Mouse (Mus musculus) hindbrain, embryonic 15.5 days (tissue): Measurements from ENCODE around the gene Bfsp2. TPM values are rescaled to one million over a fixed set of nuclear protein-coding genes. Genes with fewer than 3 reads are reported as not detected.

Source experiments
- ATAC-seq: fragments of 200-750 bp; cut with Nextera tagmentation; 2 replicates; pipeline ENCODE4 v1.8.0; 2017; ENCODE audit warnings: low read depth, moderate number of reproducible peaks, moderate TSS enrichment; ENCODE audit not compliant: low FRiP score
- H3K27ac ChIP-seq: fragments of 300-500 bp; sonication (generic); replicated peaks from 2 replicates; pipeline ENCODE4 v1.5.1; 2015; ENCODE audit warnings: mild to moderate bottlenecking, inconsistent platforms
- H3K27me3 ChIP-seq: fragments of 300-500 bp; sonication (generic); 2 replicates; pipeline ENCODE4 v1.6.1; 2015; ENCODE audit warnings: control low read depth, inconsistent platforms
- H3K36me3 ChIP-seq: fragments of 300-500 bp; sonication (generic); 2 replicates; pipeline ENCODE4 v1.6.1; 2015; ENCODE audit warnings: control low read depth, inconsistent platforms
- H3K4me1 ChIP-seq: fragments of 300-500 bp; sonication (generic); replicated peaks from 2 replicates; pipeline ENCODE4 v1.6.1; 2015; ENCODE audit warnings: control low read depth, inconsistent platforms
- H3K4me2 ChIP-seq: fragments of 300-500 bp; sonication (generic); 2 replicates; pipeline ENCODE4 v1.6.1; 2015; ENCODE audit warnings: moderate library complexity, mild to moderate bottlenecking, inconsistent platforms
- H3K4me3 ChIP-seq: fragments of 300-500 bp; sonication (generic); 2 replicates; pipeline ENCODE4 v1.5.1; 2015; ENCODE audit warnings: mild to moderate bottlenecking, inconsistent platforms
- H3K9ac ChIP-seq: fragments of 300-500 bp; sonication (generic); 2 replicates; pipeline ENCODE4 v1.6.1; 2015; ENCODE audit warnings: inconsistent platforms
- H3K9me3 ChIP-seq: fragments of 300-500 bp; sonication (generic); 2 replicates; pipeline ENCODE4 v1.6.1; 2016; ENCODE audit warnings: control low read depth, inconsistent platforms
- WGBS: fragments of 180-500 bp; shearing (Covaris S2); methylation state at CpG from one replicate; pipeline ENCODE4 v1.1.7; 2015; 5-methylcytosine and 5-hydroxymethylcytosine counted together
- polyA plus RNA-seq: library from polyadenylated mRNA; unstranded; fragments of >200 nt; fragmentation: Nextera tagmentation; extraction: Ambion mirVana; gene quantifications from 2 replicates; pipeline ENCODE4 v1.2.1, GENCODE M21; 2015

The Bfsp2 gene
- polyA plus RNA-seq, 1 experiment from 2014 or later, result 6.2 TPM

GRCm38 (mm10) chr9:103391796-103392372 lies 88.3 kb downstream of the Bfsp2 start:
- ATAC-seq, result no peak
- Histone ChIP-seq H3K9ac (no peak overlapping the region), H3K36me3 (no peaks in the 10 kb centered on the region), H3K27me3 (no peaks in the 10 kb centered on the region), H3K4me3 (no peak overlapping the region), H3K4me2 (no peak overlapping the region), H3K27ac (no peak overlapping the region), H3K4me1 (no peaks in the 10 kb centered on the region), H3K9me3 (no peaks in the 10 kb centered on the region)
- 81% methylated on average over 6 of the region's 6 CpGs for WGBS

GRCm38 (mm10) chr9:103389261-103389660 lies 91.0 kb downstream of the Bfsp2 start:
- no peak overlapping the region for H3K4me3 ChIP-seq
- ATAC-seq, result no peak
- no peak overlapping the region for H3K27ac ChIP-seq
- no peak overlapping the region for H3K4me2 ChIP-seq
- H3K9me3 ChIP-seq, result no peaks in the 10 kb centered on the region
- no peaks in the 10 kb centered on the region for H3K36me3 ChIP-seq
- WGBS, result 93% methylated on average over 6 of the region's 6 CpGs
- no peaks in the 10 kb centered on the region for H3K4me1 ChIP-seq
- H3K27me3 ChIP-seq, result no peaks in the 10 kb centered on the region
- no peak overlapping the region for H3K9ac ChIP-seq

- ATAC-seq, result no peak
These were observed 93.1 kb downstream of the Bfsp2 start for GRCm38 (mm10) chr9:103387011-103387653.

DNA sequence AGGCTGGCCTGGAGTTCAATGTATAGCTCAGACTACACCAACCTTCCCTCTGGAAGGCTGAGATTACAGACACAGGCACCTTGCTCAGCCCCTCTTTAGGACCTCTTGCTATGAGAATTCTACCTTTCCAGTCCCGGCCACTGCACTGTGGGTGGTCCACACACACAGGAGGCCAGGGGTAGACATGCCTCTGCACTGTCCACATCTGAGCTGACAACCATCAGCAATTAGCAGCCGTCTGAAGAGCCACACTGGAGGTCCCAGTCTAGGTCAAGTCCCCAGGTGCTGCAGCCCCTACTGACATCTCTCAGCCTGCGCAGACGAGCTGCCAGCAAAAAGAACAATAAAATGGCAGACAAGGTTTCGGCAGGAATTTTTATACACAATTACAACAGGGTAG lies 93.6 kb downstream of the Bfsp2 start:
- no peak for ATAC-seq
- WGBS, result 43% methylated on average over 5 of the region's 5 CpGs
- H3K4me2 ChIP-seq, result no peak overlapping the region
- H3K27ac ChIP-seq, result no peak overlapping the region
- H3K9me3 ChIP-seq, result no peaks in the 10 kb centered on the region
- no peaks in the 10 kb centered on the region for H3K4me1 ChIP-seq
- no peak overlapping the region for H3K4me3 ChIP-seq
- H3K9ac ChIP-seq, result no peak overlapping the region
- no peaks in the 10 kb centered on the region for H3K27me3 ChIP-seq
- no peaks in the 10 kb centered on the region for H3K36me3 ChIP-seq

More at GRCm38 (mm10) chr9:103387011-103387653, 93.1 kb downstream of the Bfsp2 start:
- WGBS, result 64% methylated on average over 10 of the region's 10 CpGs
- Histone ChIP-seq H3K36me3 (no peaks in the 10 kb centered on the region), H3K27me3 (no peaks in the 10 kb centered on the region), H3K4me1 (no peaks in the 10 kb centered on the region), H3K9ac (no peak overlapping the region), H3K27ac (no peak overlapping the region), H3K4me2 (no peak overlapping the region), H3K9me3 (no peaks in the 10 kb centered on the region), H3K4me3 (no peak overlapping the region)

DNA sequence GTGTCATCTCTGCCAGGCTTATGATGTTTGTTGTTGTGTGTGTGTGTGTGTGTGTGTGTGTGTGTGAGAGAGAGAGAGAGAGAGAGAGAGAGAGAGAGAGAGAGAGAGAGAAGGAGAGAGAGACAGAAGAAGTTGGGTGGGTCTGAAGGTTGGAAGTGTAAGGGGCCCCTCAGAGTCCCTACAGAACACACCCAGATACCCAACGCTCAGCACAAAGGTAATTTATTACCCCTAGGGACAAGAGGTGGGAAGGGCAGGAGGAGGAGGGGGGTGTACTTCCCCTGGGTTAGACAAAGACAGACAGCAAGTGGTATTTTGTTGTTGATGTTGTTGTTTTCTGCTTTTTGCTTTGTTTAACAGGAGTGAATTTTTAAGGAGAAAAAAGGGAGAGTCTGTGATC lies 94.6 kb downstream of the Bfsp2 start:
- ATAC-seq, result no peak
- H3K9ac ChIP-seq, result no peak overlapping the region
- H3K4me3 ChIP-seq, result no peak overlapping the region
- H3K27me3 ChIP-seq, result no peaks in the 10 kb centered on the region
- H3K4me2 ChIP-seq, result no peak overlapping the region
- H3K36me3 ChIP-seq, result no peaks in the 10 kb centered on the region
- WGBS, result 22% methylated on average over 1 of the region's 1 CpGs
- H3K9me3 ChIP-seq, result no peaks in the 10 kb centered on the region
- no peaks in the 10 kb centered on the region for H3K4me1 ChIP-seq
- H3K27ac ChIP-seq, result no peak overlapping the region

DNA sequence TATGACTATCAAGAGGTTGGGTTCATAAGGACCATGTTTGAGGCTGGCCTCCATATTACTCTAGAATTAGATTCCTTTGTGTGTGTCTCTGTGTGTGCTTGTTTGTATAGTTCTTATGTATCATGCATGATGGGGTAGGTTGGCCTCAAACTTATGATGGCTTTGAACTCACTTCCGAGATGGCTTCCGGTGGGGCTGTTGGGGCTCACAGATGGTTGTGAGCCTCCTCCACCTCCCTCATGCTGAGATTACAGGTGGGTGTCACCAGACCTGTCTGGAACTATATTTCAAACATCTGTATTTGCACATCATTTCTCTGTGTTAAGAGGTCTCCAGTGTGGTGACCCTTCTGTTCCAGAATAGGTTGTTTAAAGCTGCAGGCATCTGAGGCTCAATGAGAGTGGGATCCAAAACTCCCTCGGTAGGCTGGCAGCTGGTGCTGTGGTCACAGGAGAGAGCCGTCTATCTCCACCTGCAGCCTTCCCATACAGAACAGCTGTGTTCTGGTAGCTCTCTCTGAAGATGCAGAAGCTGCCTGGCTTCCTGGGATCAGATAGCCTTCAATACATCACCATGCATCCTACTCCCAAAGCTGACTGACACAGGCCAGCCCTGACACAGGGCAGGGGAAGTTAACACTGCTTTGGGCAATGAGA lies 96.0 kb downstream of the Bfsp2 start:
- Histone ChIP-seq H3K9me3 (no peaks in the 10 kb centered on the region), H3K27ac (no peak overlapping the region), H3K4me3 (no peak overlapping the region), H3K9ac (no peak overlapping the region), H3K4me1 (0 out of 2 replicates have a peak, but pooled peaks cover under 1% of the 10 kb centered on the region), H3K27me3 (no peaks in the 10 kb centered on the region), H3K4me2 (no peak overlapping the region), H3K36me3 (no peaks in the 10 kb centered on the region)
- 84% methylated on average over 4 of the region's 4 CpGs for WGBS
- no peak for ATAC-seq

GRCm38 (mm10) chr9:103383576-103383975 lies 96.6 kb downstream of the Bfsp2 start:
- H3K4me1 ChIP-seq, result 0 out of 2 replicates have a peak, but pooled peaks cover 7% of the 10 kb centered on the region
- H3K27ac ChIP-seq, result no peak overlapping the region
- no peak overlapping the region for H3K4me3 ChIP-seq
- H3K36me3 ChIP-seq, result no peaks in the 10 kb centered on the region
- no peak for ATAC-seq
- no peak overlapping the region for H3K4me2 ChIP-seq
- 93% methylated on average over 1 of the region's 1 CpGs for WGBS
- no peak overlapping the region for H3K9ac ChIP-seq
- H3K9me3 ChIP-seq, result no peaks in the 10 kb centered on the region
- H3K27me3 ChIP-seq, result no peaks in the 10 kb centered on the region

DNA sequence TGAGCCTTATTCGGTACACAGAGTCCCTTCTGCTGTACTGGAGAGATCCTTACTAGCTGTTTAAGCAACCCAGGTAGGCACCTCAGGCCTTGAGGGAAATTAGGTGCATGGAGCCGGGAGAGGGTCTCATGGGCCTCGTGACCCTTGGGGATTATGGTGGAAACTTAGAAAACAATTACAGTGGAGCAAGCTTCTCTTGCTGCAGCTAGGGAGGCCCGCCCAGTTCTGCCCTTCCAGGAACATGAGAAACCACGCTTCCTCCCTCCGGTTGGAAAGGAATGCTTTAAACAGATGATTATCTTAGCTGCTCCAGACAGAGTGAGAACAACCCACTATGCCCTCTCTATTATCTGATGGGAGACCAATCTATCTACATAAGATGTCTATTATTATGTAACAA lies 97.2 kb downstream of the Bfsp2 start:
- Histone ChIP-seq H3K36me3 (no peaks in the 10 kb centered on the region), H3K4me2 (no peak overlapping the region)
- no peak for ATAC-seq

DNA sequence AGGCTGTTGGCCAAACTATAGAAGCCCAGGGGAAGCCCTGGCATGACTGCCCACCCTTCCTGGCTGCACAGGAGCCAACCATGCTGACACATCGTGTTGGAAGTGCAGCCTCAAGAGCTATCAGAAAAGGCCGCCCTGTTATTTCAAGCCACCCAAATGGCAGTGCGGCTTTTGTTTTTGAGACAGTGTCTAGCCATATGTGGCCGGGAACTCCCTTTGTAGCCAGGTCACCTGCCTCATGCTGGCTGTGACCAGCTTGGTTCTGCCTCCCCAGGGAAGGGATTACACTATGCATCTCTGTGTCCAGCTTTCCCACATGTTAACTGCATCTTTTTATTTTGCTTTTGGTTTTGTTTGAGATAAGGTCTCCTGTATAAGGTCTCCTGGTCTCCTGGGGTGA lies 99.7 kb downstream of the Bfsp2 start:
- no peak for ATAC-seq
- H3K4me2 ChIP-seq, result no peak overlapping the region
- no peaks in the 10 kb centered on the region for H3K27me3 ChIP-seq
- no peaks in the 10 kb centered on the region for H3K9me3 ChIP-seq
- 80% methylated on average over 4 of the region's 4 CpGs for WGBS
- H3K4me3 ChIP-seq, result no peak overlapping the region
- no peak overlapping the region for H3K27ac ChIP-seq
- no peak overlapping the region for H3K9ac ChIP-seq
- 0 out of 2 replicates have a peak, but pooled peaks cover 7% of the 10 kb centered on the region for H3K4me1 ChIP-seq
- H3K36me3 ChIP-seq, result no peaks in the 10 kb centered on the region

More for the DNA sequence above, 97.2 kb downstream of the Bfsp2 start:
- Histone ChIP-seq H3K4me1 (0 out of 2 replicates have a peak, but pooled peaks cover 7% of the 10 kb centered on the region), H3K9ac (no peak overlapping the region), H3K27me3 (no peaks in the 10 kb centered on the region), H3K27ac (no peak overlapping the region), H3K9me3 (no peaks in the 10 kb centered on the region), H3K4me3 (no peak overlapping the region)
- 83% methylated on average over 6 of the region's 6 CpGs for WGBS

- Histone ChIP-seq H3K27ac (no peak overlapping the region), H3K36me3 (no peaks in the 10 kb centered on the region), H3K4me1 (0 out of 2 replicates have a peak, but pooled peaks cover 7% of the 10 kb centered on the region), H3K9ac (no peak overlapping the region), H3K27me3 (no peaks in the 10 kb centered on the region), H3K4me3 (no peak overlapping the region), H3K4me2 (no peak overlapping the region), H3K9me3 (no peaks in the 10 kb centered on the region)
- WGBS, result 73% methylated on average over 9 of the region's 9 CpGs
- ATAC-seq, result no peak
These were observed 101.0 kb downstream of the Bfsp2 start for GRCm38 (mm10) chr9:103379199-103379598.

DNA sequence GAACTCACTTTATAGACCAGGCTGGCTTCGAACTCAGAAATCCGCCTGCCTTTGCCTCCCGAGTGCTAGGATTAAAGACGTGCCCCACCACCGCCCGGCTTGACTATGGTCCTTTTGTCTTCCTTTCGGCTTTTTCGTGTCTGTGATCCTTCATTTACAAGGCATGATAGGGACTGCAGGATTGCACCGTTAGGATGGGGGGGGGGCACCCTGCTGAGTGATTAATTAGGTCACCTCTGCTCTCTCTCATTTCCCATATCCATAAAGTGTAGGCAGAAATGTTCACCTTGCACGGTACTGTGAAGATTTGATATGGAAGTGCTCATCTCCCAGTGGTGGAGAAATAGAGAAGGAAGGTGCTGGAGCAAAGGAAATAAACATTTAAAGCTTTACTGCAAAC lies 101.5 kb downstream of the Bfsp2 start:
- H3K27me3 ChIP-seq, result no peaks in the 10 kb centered on the region
- H3K36me3 ChIP-seq, result no peaks in the 10 kb centered on the region
- no peak overlapping the region for H3K4me3 ChIP-seq
- H3K9ac ChIP-seq, result no peak overlapping the region
- ATAC-seq, result no peak
- H3K4me2 ChIP-seq, result no peak overlapping the region
- no peaks in the 10 kb centered on the region for H3K9me3 ChIP-seq
- 0 out of 2 replicates have a peak, but pooled peaks cover 7% of the 10 kb centered on the region for H3K4me1 ChIP-seq
- H3K27ac ChIP-seq, result no peak overlapping the region
- 40% methylated on average over 10 of the region's 10 CpGs for WGBS
